Mouse (Mus musculus): ENCODE results near the gene Itpripl1. TPM values are rescaled to one million over a fixed set of nuclear protein-coding genes. Genes with fewer than 3 reads are reported as not detected.

Itpripl1 gene
- polyA plus RNA-seq (2012; rRNA removed; ENCODE audit: low replicate concordance): 20.2 and 24.0 TPM in 2 replicates

GRCm38 (mm10) chr2:127143158-127144063 is at the start of gene Itpripl1:
Gene Itpripl1, minus strand, starts transcription at chr2:127143442.

GRCm38 (mm10) chr2:127133621-127134461 is 9.4 kb downstream of the Itpripl1 start, which contains the start of gene Ncaph:
Gene Ncaph, minus strand, starts transcription at chr2:127133954.

Other genes with a start within 250 kb of the Itpripl1 start
- 13.2 and 31.1 TPM in 2 replicates for gene Sppl2a, start 210.2 kb downstream of the Itpripl1 start, polyA plus RNA-seq (2012; rRNA removed; ENCODE audit: low replicate concordance)
- 1.9 and 2.8 TPM in 2 replicates for gene Ap4e1, start 134.7 kb downstream of the Itpripl1 start, polyA plus RNA-seq (2012; rRNA removed; ENCODE audit: low replicate concordance)
- 7.0 and 14.6 TPM in 2 replicates for gene Blvra, start 72.8 kb downstream of the Itpripl1 start, polyA plus RNA-seq (2012; rRNA removed; ENCODE audit: low replicate concordance)
- 1.0 and 1.2 TPM in 2 replicates for gene Ncaph, start 9.5 kb downstream of the Itpripl1 start, polyA plus RNA-seq (2012; rRNA removed; ENCODE audit: low replicate concordance)
- gene 1810024B03Rik, start 64.8 kb upstream of the Itpripl1 start, polyA plus RNA-seq (2012; rRNA removed; ENCODE audit: low replicate concordance): 1.4 and 1.7 TPM in 2 replicates
- gene Snrnp200, start 64.9 kb upstream of the Itpripl1 start, polyA plus RNA-seq (2012; rRNA removed; ENCODE audit: low replicate concordance): 39.8 and 59.6 TPM in 2 replicates
- gene Ciao1, start 104.4 kb upstream of the Itpripl1 start, polyA plus RNA-seq (2012; rRNA removed; ENCODE audit: low replicate concordance): 46.1 and 58.1 TPM in 2 replicates
- 122 and 139 TPM in 2 replicates for gene Tmem127, start 104.5 kb upstream of the Itpripl1 start, polyA plus RNA-seq (2012; rRNA removed; ENCODE audit: low replicate concordance)
- 58.5 and 76.2 TPM in 2 replicates for gene Stard7, start 126.8 kb upstream of the Itpripl1 start, polyA plus RNA-seq (2012; rRNA removed; ENCODE audit: low replicate concordance)
- 28.3 and 109 TPM in 2 replicates for gene Dusp2, start 192.7 kb upstream of the Itpripl1 start, polyA plus RNA-seq (2012; rRNA removed; ENCODE audit: low replicate concordance)
- not detected in 2 replicates for gene Astl, start 195.2 kb upstream of the Itpripl1 start, polyA plus RNA-seq (2012; rRNA removed; ENCODE audit: low replicate concordance)
- gene Adra2b, start 219.8 kb upstream of the Itpripl1 start, polyA plus RNA-seq (2012; rRNA removed; ENCODE audit: low replicate concordance): 0.25 and 0.57 TPM in 2 replicates